Mouse (Mus musculus): ENCODE measurements around the gene Pard3b. TPM values are rescaled to one million over a fixed set of nuclear protein-coding genes. Genes with fewer than 3 reads are reported as not detected.

Pard3b gene
- total RNA-seq (2021), result 10 to 100 TPM in 1 of 2 experiments, 1 to 10 TPM in 1; 9.6 to 10.7 TPM
- long read RNA-seq, experiment 1, partial matches to known transcripts, result 1 of 2 reads
- long read RNA-seq, experiment 1, other reads (novel, unspliced or antisense), result 0 of 2 reads
- long read RNA-seq, experiment 2, partial matches to known transcripts, result 0 of 1 reads
- long read RNA-seq, experiment 2, other reads (novel, unspliced or antisense), result 1 of 1 reads

DNA sequence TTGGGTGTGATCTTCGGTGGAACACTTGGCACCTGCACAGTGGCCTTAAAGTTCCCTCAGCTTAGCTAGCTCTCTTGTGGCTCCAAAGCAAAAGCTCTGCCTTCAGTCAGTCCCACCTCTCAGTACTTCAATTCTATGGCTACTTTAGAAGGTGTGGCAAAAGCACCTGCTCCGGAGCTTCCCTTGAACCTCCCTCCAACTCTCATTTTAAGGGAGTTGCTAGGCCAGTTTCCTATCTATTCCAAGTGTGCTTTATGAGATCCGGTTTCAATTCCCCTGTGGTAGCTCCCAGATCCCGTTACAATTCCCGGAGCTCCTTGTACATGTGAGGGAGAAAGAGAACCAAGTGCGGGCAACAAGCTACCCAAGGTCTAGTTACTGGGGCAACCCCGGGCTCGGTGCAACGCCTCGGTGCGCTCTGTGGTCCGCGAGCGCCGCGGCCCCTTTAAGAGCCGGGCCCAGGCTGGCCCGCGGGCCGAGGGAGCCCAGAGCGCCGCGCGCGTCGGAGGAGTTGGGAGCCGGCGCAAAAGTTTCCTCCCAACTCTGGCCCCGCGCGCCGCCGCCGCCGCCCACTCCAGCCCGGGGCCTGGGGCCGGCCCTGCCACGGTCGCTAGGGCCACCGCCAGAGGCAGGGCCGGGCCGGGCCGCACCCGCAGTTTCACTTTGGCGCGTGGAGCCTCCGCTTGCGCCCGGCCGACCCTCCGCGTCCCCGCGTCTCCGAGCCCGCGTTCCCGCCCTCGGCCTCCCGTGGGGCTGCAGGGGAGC lies at the start of gene Pard3b:
Gene Pard3b, plus strand, starts transcription at position 478 of the 765 bp plus-strand sequence.
- peak; percentile 77 for DNase-seq

DNA sequence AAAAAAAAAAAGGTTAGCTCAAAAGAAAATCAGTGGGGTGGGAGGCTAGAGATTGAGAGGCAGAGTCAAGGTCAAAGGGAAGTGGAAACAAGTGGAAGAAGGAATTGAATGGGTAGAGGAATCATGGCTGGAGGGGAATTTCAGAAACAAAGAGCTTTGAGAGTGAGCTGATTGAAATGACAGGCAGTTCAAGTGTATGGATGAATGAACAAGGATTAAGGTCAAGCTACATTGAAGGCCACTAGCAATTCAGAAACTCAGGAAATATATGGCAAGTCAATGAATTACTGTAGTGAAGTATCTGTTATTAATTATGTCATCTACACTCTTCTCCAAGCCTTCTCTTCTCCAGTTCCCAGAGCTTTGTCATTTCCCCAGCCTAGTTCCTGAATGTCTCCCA lies 22.4 kb upstream of the Pard3b start:
- no peak for DNase-seq

- DNase-seq, result no peak
These were observed 18.0 kb upstream of the Pard3b start for GRCm38 (mm10) chr1:61620651-61621050.

- DNase-seq, result no peak
These were observed 8.8 kb upstream of the Pard3b start for GRCm38 (mm10) chr1:61629857-61630256.

- no peak for DNase-seq
These were observed 780 bp downstream of the Pard3b start for GRCm38 (mm10) chr1:61639114-61640093.

DNA sequence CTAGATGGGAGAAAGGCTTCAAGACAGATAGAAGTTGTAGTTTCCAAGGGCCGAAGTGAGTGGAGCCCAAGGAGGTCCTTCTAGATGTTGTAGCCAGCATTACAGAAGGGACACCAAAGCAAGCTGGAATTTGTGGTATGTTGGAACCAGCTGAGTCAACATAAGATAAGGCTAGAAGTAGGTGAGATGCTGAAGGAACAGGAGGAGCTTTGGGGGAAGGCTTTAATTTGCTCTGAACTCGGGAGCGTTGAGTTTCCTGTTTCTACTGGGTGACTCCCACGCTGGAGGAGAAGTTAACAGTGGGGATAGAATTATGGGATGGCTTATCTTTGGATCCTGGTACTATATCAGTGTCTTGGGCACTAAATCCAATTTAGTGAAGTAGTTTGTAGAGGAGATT lies 3.3 kb downstream of the Pard3b start:
- no peak for DNase-seq

GRCm38 (mm10) chr1:61645062-61645461 lies 6.4 kb downstream of the Pard3b start:
- no peak for DNase-seq

- DNase-seq, result no peak
These were observed 11.3 kb downstream of the Pard3b start for GRCm38 (mm10) chr1:61649964-61650363.

DNA sequence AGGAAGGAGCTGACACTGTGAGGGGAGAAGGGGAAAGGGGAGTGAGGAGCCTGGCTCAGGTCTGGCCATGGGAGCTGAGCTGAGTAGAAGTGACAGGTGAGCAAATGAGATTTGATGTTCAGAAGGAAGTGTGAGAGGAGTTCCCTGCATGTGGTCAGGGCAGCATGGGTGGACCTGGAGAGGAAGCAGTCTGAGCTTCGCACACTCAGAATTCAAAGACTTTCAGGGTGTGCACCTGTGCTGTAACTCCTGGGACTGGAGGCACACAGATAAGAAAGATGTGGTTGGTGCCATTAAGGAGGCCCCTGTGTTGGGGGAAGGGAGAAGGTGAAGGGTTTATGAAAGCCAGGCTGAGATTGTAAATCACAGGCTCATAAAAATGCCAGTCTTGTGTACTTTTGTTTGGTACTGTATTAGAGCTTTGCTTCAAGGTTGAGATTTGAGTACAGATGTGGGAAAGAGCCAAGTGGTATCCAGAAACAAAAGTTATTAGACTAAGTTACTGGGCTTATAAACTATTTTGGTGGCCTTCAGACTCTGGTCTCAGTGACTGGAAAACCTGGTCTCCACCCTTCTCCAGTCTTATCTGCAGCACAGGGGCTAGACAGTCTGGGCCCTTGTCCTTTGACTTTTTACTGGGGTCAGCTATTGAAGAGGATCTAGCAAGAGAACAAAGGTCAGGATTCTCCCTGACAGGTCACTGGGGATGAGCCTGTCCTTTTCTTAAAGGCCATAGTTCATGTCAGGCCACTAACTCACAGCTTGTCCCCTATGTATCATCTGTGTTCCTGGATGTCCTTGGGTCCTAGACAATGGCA lies 13.0 kb downstream of the Pard3b start:
- no peak for DNase-seq

- no peak for DNase-seq
These were observed 19.1 kb downstream of the Pard3b start for GRCm38 (mm10) chr1:61657760-61658159.

DNA sequence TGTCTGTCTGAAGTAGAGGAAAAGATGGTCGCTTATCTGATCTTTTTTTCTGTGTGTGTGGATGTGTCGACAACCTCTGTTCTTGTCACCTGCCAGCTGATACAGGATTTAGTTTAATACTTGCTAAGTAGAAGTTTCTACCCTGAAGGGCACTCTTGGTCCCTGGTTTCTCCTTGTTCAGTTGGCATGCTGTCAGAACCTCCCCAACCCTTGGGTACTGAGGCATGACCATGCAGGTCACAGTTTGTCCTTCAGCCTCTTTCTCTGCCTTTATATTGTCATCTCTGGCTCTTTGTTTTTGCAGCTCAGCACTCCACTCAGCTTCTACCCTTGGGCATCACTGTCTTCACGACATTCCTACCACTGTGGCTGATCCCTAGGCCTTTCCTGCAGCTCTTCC lies 21.3 kb downstream of the Pard3b start:
- DNase-seq, result no peak

GRCm38 (mm10) chr1:61685221-61685814 lies 46.7 kb downstream of the Pard3b start:
- no peak for DNase-seq

DNA sequence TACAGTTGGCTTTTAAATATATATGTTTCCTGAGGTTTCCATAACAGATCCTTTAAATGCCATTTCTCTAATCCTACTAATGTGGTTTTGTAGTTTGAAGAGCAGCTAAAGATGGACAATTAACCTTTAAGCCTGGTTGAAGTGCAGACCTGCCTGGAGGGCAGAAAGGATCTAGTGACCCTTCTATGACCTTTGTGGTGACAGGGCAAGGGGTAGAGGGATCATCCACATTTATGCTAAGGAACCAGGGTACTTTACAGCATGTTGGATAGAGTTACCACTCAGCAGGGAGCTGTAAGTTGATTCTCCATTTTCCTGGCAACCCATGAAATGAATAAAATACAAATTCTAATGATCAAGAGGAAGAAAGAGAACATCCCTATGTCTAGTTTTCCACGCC lies 47.3 kb downstream of the Pard3b start:
- DNase-seq, result no peak

GRCm38 (mm10) chr1:61688301-61688700 lies 49.7 kb downstream of the Pard3b start:
- no peak for DNase-seq

DNA sequence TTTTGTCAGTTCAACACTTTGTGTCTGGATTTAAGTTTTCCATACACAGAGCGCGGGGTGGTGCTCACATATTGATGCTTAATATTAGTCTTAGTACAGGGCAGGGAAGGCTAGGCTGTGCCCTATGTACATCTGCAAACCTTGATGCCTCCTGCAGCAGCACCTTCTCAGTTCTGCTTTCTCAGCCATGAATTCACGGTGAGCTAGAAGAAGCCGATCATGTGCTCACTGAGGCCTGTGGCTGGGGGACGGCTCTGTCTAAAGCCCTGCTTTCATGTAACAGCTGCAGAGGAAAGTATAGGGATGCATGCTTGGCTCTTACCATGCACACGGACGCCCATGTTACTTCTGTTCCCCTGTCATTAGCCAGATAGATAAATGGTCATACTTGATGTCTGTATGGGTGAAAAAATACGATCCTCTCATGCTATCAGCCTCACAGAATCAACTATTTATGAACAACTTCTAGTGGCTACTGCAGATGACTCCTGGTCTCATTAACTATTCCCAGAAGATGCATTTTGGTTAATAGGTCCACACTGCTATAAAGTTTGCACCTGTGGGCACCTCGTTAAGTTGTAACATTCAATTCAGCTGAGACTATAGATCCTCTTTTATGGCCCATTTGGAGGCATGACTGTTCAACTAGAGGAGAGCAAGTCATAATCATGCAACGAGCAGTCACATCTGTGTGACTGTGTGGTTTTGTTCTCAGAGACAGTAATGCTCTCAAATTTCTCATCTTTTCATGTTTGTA lies 60.0 kb downstream of the Pard3b start:
- no peak for DNase-seq

DNA sequence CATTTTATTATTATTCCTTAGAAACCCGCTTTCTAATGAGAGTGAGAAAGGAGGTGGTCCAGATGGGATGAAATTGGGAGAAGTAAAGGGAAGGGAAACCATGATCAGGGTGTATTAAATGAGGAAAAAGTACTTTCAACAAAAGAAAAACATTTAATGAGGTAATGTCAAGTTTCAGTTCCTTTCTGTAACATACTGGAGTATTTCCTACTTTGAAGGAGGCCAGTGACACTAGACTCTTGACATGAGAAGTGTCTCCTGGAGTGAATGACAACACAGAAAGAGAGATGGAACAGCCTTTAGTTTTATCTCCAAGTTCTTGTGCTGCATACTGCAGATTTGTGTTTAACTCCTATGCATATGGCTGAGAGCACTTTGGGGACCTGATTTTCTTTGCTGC lies 71.2 kb downstream of the Pard3b start:
- no peak for DNase-seq

- DNase-seq, result no peak
These were observed 72.9 kb downstream of the Pard3b start for GRCm38 (mm10) chr1:61711523-61711922.

GRCm38 (mm10) chr1:61729654-61730053 lies 91.0 kb downstream of the Pard3b start:
- no peak for DNase-seq

DNA sequence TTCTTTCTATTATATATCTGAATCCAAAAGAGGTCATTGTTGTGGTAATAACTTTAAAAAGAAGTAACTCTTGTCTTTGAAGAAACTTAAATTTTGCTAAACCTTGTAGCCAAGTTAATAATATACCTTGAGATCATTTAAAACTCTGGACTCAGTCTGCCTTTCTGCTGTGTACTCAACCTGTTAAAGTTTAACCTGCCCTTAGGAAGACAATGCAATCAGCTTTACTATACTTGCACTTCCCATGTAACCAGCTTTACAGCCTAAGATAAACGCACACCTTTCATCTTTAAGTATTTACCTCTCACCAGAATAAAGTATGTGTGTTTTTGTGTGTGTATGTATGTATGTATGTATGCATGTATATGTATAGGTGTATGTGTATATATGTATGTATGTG lies 97.9 kb downstream of the Pard3b start:
- no peak for DNase-seq

- no peak for DNase-seq
These were observed 104.2 kb downstream of the Pard3b start for GRCm38 (mm10) chr1:61742831-61743230.

DNA sequence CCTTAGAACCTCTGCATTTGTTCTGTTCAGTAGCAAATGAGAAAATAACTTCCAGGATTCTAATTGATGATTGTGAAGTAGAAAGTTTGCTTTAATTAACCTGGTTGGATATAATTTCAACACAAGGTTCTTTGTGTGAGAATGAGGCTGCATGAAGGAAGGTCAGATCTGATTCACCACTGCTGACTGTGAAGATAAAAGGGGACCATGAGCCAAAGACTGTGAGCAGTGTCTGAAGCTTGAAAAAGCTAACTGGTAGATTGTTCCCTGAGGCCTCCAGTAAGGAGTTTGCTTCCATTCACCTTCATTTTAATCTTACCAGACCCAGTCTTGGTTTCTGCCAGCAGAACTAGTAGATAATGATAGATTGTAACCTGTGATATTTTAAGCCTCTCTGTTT lies 108.9 kb downstream of the Pard3b start:
- no peak for DNase-seq

Measured in gastrocnemius, postnatal 10 days (tissue).